Mouse (Mus musculus) spleen, adult 2 months (tissue): Measurements from ENCODE around the gene Slc25a33.

Experiments
- CTCF ChIP-seq: fragments of 200-500 bp; IDR thresholded peaks from 2 replicates; pipeline ENCODE4 v1.5.1; 2011; ENCODE audit warnings: mild to moderate bottlenecking, inconsistent platforms; ENCODE audit not compliant: insufficient read depth, insufficient read length, insufficient replicate concordance; ENCODE audit errors: extremely low read depth
- POLR2A ChIP-seq: fragments of 200-500 bp; IDR thresholded peaks from 2 replicates; pipeline ENCODE4 v1.6.1; 2011; ENCODE audit warnings: low read depth, low read length, inconsistent platforms

DNA sequence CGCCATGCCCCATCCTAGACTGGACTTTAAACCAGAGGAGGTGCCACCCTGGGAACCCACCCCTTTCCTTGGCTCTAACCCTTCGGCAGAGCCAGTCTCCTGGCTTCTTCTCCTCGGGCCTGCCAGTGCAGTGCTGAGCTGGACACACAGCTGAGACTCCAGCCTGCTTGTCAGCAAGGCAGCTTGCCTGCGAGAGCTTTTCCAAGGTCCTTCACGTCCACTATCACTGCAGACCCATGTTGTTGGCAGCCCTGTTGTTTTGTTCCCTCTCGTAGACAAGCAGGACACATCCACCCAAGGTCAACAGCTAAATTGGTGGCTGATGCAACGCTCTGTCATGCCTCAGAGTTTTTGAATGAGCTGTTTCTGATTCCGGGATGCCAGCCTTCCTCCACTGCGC lies 3.0 kb upstream of the Slc25a33 start:
- TF ChIP-seq CTCF (no peak), POLR2A (no peak)
